Mouse (Mus musculus) testis, adult 2 months (tissue): ENCODE results near the gene Sgms2. TPM values are rescaled to one million over a fixed set of nuclear protein-coding genes. Genes with fewer than 3 reads are reported as not detected.

Experiments
- H3K27ac ChIP-seq: fragments of 200-500 bp; 2 replicates; pipeline ENCODE4 v1.5.1; 2012; ENCODE audit warnings: low read depth, low read length; ENCODE audit not compliant: control insufficient read depth, insufficient read depth
- H3K27me3 ChIP-seq: fragments of 200-500 bp; 2 replicates; pipeline ENCODE4 v1.6.1; 2012; ENCODE audit warnings: mild to moderate bottlenecking, low read length, moderate library complexity; ENCODE audit not compliant: control insufficient read depth, insufficient read depth
- H3K36me3 ChIP-seq: fragments of 200-500 bp; 2 replicates; pipeline ENCODE4 v1.6.1; 2012; ENCODE audit warnings: mild to moderate bottlenecking, low read length; ENCODE audit not compliant: control insufficient read depth, insufficient read depth
- H3K4me1 ChIP-seq: fragments of 200-500 bp; 2 replicates; pipeline ENCODE4 v1.6.1; 2012; ENCODE audit warnings: low read length; ENCODE audit not compliant: control insufficient read depth, insufficient read depth
- H3K4me3 ChIP-seq: fragments of 200-500 bp; 2 replicates; pipeline ENCODE4 v1.5.1; 2012; ENCODE audit warnings: low read depth, mild to moderate bottlenecking, low read length, moderate library complexity, mixed read lengths; ENCODE audit not compliant: control insufficient read depth
- CTCF ChIP-seq: fragments of 200-500 bp; IDR thresholded peaks from 2 replicates; pipeline ENCODE4 v1.5.1; 2012; ENCODE audit warnings: low read depth, mild to moderate bottlenecking, inconsistent platforms, low read length, moderate library complexity; ENCODE audit not compliant: control insufficient read depth, insufficient read depth, insufficient replicate concordance
- POLR2A ChIP-seq: fragments of 200-500 bp; IDR thresholded peaks from 2 replicates; pipeline ENCODE4 v1.6.1; 2012; ENCODE audit warnings: low read depth, mild to moderate bottlenecking, inconsistent platforms, low read length, moderate library complexity; ENCODE audit not compliant: control insufficient read depth
- polyA plus RNA-seq: library from polyadenylated mRNA; depleted of rRNA; stranded (reverse); fragments of >200 nt; gene quantifications from 2 replicates; pipeline ENCODE4 v1.2.3, GENCODE M21; 2012

Gene Sgms2
- polyA plus RNA-seq, 1 experiment = 48.2 TPM

- Histone ChIP-seq H3K4me3 (no peak overlapping the region), H3K27ac (no peak overlapping the region), H3K36me3 (no peaks in the 10 kb centered on the region), H3K4me1 (no peaks in the 10 kb centered on the region), H3K27me3 (no peaks in the 10 kb centered on the region; the same call in 1 of the 2 replicates)
- no peak for TF ChIP-seq POLR2A
- no peak for TF ChIP-seq CTCF
Measured at GRCm38 (mm10) chr3:131495076-131495475, 3.9 kb upstream of the Sgms2 start.

GRCm38 (mm10) chr3:131493194-131493593 lies 2.0 kb upstream of the Sgms2 start:
- Histone ChIP-seq H3K27me3 (no peaks in the 10 kb centered on the region; the same call in 1 of the 2 replicates), H3K4me3 (peak overlapping the region; percentile 22; the same call in 1 of the 2 replicates), H3K36me3 (no peaks in the 10 kb centered on the region), H3K4me1 (peaks cover 5% of the 10 kb centered on the region), H3K27ac (no peak overlapping the region)
- TF ChIP-seq POLR2A = no peak
- no peak for TF ChIP-seq CTCF

GRCm38 (mm10) chr3:131491980-131492379 lies 769 bp upstream of the Sgms2 start:
- Histone ChIP-seq H3K4me1 (peaks cover 5% of the 10 kb centered on the region), H3K27me3 (no peaks in the 10 kb centered on the region; the same call in 1 of the 2 replicates), H3K36me3 (no peaks in the 10 kb centered on the region), H3K4me3 (peak overlapping the region; percentile 9; the same call in 1 of the 2 replicates), H3K27ac (no peak overlapping the region)
- TF ChIP-seq POLR2A = no peak
- TF ChIP-seq CTCF = no peak

DNA sequence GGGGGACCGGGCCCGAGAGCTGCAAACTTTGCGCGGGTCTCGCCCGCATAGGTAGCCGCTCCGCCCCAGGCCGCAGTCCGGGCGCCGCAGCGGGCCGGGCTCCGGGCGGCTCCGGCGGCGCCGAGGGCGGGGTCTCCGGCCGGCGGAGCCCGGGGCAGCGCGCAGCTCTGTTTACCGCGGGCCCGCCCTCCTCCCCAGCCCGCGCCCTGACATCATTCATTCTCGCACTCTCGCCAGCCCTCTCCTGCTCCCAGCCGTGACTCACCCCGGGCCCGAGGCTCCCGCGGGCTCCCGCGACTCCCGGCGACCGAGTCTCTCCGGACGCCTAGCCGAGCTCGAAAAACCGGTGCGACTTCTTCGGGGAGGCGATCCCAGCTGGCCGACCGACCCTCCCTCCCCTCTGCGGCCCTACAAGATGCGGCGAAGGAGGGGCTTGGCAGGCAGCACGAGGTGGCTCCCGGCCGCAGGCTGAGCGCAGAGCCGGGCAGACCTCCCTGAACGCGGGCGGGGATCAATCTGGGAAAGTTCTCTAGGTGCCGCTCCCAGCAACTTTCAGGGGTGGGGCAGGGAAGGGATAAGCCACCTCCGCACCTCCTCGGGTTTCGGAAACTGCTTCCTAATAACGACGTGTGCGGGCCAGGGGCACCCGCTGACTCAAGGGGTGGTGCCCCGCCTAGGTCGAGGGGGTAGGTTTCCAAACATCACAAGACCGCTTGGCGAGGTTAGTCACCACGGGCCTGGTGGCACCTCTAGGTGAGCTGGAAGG lies 885 bp downstream of the Sgms2 start:
- Histone ChIP-seq H3K36me3 (no peaks in the 10 kb centered on the region), H3K4me3 (peak overlapping the region; percentile 81), H3K27me3 (no peaks in the 10 kb centered on the region; the same call in 1 of the 2 replicates), H3K4me1 (peaks cover 5% of the 10 kb centered on the region), H3K27ac (peak overlapping the region; percentile 67; the same call in 1 of the 2 replicates)
- 0 out of 2 replicates have a peak, but pooled peaks have one; percentile 3 for TF ChIP-seq POLR2A
- no peak for TF ChIP-seq CTCF

GRCm38 (mm10) chr3:131489657-131490142 lies 1.5 kb downstream of the Sgms2 start:
- Histone ChIP-seq H3K36me3 (no peaks in the 10 kb centered on the region), H3K4me1 (peaks cover 5% of the 10 kb centered on the region), H3K4me3 (peak overlapping the region; percentile 81), H3K27ac (peak overlapping the region; percentile 67; the same call in 1 of the 2 replicates), H3K27me3 (no peaks in the 10 kb centered on the region; the same call in 1 of the 2 replicates)
- no peak for TF ChIP-seq CTCF
- TF ChIP-seq POLR2A = peak; percentile 18; the same call in 1 of the 2 replicates

DNA sequence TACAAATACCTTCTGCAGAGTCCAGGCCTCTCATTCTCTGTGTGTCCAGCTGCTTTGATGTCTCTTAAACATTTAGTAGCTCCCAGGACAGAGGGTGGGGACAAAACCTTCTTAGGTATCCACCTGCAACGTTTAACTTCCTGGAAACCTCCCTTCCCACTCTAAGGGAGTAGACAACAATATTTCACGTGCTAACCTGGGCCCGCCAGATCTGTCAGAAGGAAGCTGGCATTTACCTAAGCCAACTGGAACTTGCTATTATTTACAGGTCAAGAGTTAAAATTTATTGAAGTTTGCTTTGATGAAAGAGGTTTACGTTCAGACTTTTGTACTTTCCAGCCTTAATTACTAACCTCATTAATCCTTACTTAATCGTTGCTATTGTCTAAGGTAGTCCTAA lies 2.2 kb downstream of the Sgms2 start:
- TF ChIP-seq POLR2A (no peak), CTCF (no peak)
- Histone ChIP-seq H3K4me1 (peaks cover 5% of the 10 kb centered on the region), H3K27ac (no peak overlapping the region), H3K36me3 (no peaks in the 10 kb centered on the region), H3K27me3 (no peaks in the 10 kb centered on the region; the same call in 1 of the 2 replicates), H3K4me3 (no peak overlapping the region)

- no peaks in the 10 kb centered on the region; the same call in 1 of the 2 replicates for H3K27me3 ChIP-seq
- peaks cover 5% of the 10 kb centered on the region for H3K4me1 ChIP-seq
- H3K27ac ChIP-seq = no peak overlapping the region
- TF ChIP-seq POLR2A (no peak), CTCF (no peak)
- no peaks in the 10 kb centered on the region for H3K36me3 ChIP-seq
- H3K4me3 ChIP-seq = no peak overlapping the region; the same call in 1 of the 2 replicates
Measured at GRCm38 (mm10) chr3:131488403-131488802, 2.8 kb downstream of the Sgms2 start.
